Mouse (Mus musculus): ENCODE measurements at regions not wholly inside any gene's neighbourhood (a gene's known extent, or its start where the extent isn't known, plus 50 kb on each side); places are given as distances from the start of the nearest gene placed in this dataset.
"Not testable (repeated sequence)": the region's sequence is repeated elsewhere in the genome, so short reads cannot be mapped to it uniquely, and the experiment has no call there.

DNA sequence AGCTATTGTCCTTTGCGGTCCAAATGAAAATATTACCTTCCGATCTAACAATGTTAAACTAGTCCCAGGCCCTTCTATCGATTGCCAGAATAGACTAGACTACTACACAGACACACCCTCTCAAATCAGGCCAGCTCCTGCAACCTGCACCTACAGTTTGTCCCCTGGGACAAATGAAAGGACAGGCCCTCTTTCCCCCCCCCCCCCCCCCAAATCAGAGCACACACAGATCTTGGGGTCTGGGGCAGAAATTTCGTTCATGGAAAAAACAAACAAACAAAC lies 77.8 kb downstream of the BC107364 start:
- H3K9me3 ChIP-seq (replicated peaks); H3K36me3 ChIP-seq (ENCODE audit: poor library complexity, severe bottlenecking); ATAC-seq; H3K27me3 ChIP-seq; H3K27ac ChIP-seq; H3K9ac ChIP-seq; H3K4me3 ChIP-seq; H3K4me2 ChIP-seq; H3K4me1 ChIP-seq: not testable (repeated sequence)
- WGBS, result no CpG with 5 or more reads among the region's 4 CpGs

DNA sequence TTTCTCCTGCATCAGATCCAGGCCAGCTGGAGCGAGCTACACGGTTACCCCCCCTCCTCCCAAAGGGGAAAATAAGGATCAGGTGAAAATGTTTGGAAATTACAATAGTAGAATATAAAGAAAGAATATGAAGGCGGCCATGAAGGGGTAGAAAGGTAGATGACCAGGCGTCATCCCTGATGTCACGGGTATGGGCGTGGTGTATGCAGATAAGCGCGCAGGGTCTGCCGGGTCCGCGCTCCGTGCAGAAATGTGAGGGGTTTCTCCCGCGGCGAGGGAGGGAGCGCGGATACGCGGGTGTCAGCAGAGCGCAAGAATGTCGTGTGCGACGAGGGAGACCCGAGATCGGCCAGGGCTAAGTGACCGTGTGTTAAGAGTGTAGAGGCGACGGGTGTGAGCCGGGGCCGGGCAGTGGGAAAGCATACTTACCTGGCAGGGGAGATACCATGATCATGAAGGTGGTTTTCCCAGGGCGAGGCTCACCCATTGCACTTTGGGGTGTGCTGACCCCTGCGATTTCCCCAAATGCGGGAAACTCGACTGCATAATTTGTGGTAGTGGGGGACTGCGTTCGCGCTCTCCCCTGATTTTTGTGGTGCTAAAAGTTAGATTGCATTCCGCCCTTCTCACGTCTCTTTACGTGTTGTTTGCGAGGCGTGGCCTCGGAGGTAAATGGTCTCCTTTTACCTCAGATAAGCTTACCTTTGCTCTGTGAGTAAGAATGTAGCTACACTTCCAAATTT lies 78.3 kb downstream of the BC107364 start:
- 20% methylated on average over 2 of the region's 43 CpGs for WGBS
- ATAC-seq, result peak; percentile 66; the same call in 1 of the 2 replicates
- not testable (repeated sequence) for H3K27ac ChIP-seq

DNA sequence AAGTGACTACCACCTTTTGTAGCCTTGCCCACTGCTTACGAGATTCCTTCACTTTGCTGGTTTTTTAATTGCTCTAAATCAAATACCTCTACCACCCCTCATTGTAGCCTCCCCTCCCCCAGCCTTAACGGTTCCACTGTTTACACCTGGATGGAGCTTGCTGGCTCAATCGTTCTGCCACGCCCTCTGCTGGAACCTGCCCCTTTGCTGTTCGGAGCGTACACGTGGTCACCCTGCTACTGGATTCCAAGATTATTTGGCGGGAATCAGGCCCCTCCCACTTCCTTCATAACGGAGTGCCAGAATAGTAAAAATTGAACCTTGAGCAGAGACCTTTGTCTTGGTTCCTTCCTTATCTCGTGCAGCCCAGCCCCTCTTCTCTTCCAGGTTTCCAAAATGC lies 68.8 kb upstream of the Fcgr1 start:
- not testable (repeated sequence) for H3K36me3 ChIP-seq (ENCODE audit: poor library complexity, severe bottlenecking)

More for the DNA sequence above, 78.3 kb downstream of the BC107364 start:
- H3K9me3 ChIP-seq (replicated peaks); H3K4me3 ChIP-seq; H3K36me3 ChIP-seq (ENCODE audit: poor library complexity, severe bottlenecking); H3K27me3 ChIP-seq; H3K4me1 ChIP-seq; H3K4me2 ChIP-seq; H3K9ac ChIP-seq: not testable (repeated sequence)

DNA sequence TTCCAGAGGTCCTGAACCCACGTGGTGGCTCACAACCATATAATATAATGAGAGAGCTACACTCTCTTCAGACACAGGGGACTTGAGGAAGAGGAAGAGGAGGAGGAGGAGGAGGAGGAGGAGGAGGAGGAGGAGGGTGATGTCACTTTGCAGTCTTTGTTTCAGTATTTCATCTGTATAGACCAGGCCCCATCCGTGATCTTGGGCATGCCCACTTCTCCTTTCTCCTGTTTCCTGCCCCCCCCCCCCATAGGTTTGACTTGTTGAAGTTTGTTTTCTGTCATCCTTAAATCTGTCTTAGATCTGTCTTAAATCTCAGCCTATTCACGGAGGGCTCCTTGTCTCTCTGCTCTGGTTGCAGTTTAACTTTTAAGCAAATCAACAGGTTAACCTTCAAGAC lies 67.0 kb upstream of the Fcgr1 start:
- H3K9me3 ChIP-seq (replicated peaks), result no peaks in the 10 kb centered on the region
- no peak overlapping the region for H3K27ac ChIP-seq
- H3K36me3 ChIP-seq (ENCODE audit: poor library complexity, severe bottlenecking), result no peaks in the 10 kb centered on the region
- no peak for ATAC-seq
- H3K4me3 ChIP-seq, result no peak overlapping the region
- H3K9ac ChIP-seq, result no peak overlapping the region
- H3K4me1 ChIP-seq, result no peaks in the 10 kb centered on the region
- WGBS, result 64% methylated on average over 3 of the region's 3 CpGs
- H3K27me3 ChIP-seq, result peaks cover 27% of the 10 kb centered on the region
- no peak overlapping the region for H3K4me2 ChIP-seq

More for the DNA sequence above, 68.8 kb upstream of the Fcgr1 start:
- H3K9ac ChIP-seq; H3K4me3 ChIP-seq; ATAC-seq; H3K27ac ChIP-seq; H3K4me1 ChIP-seq; H3K4me2 ChIP-seq; H3K9me3 ChIP-seq (replicated peaks): not testable (repeated sequence)
- H3K27me3 ChIP-seq, result peaks cover 27% of the 10 kb centered on the region
- 38% methylated on average over 10 of the region's 10 CpGs for WGBS

DNA sequence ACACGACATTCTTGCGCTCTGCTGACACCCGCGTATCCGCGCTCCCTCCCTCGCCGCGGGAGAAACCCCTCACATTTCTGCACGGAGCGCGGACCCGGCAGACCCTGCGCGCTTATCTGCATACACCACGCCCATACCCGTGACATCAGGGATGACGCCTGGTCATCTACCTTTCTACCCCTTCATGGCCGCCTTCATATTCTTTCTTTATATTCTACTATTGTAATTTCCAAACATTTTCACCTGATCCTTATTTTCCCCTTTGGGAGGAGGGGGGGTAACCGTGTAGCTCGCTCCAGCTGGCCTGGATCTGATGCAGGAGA lies 66.4 kb upstream of the Fcgr1 start:
- H3K4me2 ChIP-seq; H3K4me1 ChIP-seq; H3K36me3 ChIP-seq (ENCODE audit: poor library complexity, severe bottlenecking); H3K9me3 ChIP-seq (replicated peaks); H3K27ac ChIP-seq; H3K9ac ChIP-seq; H3K4me3 ChIP-seq: not testable (repeated sequence)
- 0% methylated on average over 2 of the region's 21 CpGs for WGBS
- H3K27me3 ChIP-seq, result peaks cover 27% of the 10 kb centered on the region
- ATAC-seq, result peak; percentile 66; the same call in 1 of the 2 replicates

DNA sequence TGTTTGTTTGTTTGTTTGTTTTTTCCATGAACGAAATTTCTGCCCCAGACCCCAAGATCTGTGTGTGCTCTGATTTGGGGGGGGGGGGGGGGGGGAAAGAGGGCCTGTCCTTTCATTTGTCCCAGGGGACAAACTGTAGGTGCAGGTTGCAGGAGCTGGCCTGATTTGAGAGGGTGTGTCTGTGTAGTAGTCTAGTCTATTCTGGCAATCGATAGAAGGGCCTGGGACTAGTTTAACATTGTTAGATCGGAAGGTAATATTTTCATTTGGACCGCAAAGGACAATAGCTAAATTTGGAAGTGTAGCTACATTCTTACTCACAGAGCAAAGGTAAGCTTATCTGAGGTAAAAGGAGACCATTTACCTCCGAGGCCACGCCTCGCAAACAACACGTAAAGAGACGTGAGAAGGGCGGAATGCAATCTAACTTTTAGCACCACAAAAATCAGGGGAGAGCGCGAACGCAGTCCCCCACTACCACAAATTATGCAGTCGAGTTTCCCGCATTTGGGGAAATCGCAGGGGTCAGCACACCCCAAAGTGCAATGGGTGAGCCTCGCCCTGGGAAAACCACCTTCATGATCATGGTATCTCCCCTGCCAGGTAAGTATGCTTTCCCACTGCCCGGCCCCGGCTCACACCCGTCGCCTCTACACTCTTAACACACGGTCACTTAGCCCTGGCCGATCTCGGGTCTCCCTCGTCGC lies 65.9 kb upstream of the Fcgr1 start:
- not testable (repeated sequence) for H3K9me3 ChIP-seq (replicated peaks); H3K4me2 ChIP-seq; H3K4me1 ChIP-seq; H3K27ac ChIP-seq; H3K9ac ChIP-seq; H3K4me3 ChIP-seq; H3K36me3 ChIP-seq (ENCODE audit: poor library complexity, severe bottlenecking)
- WGBS, result no CpG with 5 or more reads among the region's 26 CpGs
- H3K27me3 ChIP-seq, result peaks cover 27% of the 10 kb centered on the region
- peak; percentile 24; the same call in 1 of the 2 replicates for ATAC-seq

DNA sequence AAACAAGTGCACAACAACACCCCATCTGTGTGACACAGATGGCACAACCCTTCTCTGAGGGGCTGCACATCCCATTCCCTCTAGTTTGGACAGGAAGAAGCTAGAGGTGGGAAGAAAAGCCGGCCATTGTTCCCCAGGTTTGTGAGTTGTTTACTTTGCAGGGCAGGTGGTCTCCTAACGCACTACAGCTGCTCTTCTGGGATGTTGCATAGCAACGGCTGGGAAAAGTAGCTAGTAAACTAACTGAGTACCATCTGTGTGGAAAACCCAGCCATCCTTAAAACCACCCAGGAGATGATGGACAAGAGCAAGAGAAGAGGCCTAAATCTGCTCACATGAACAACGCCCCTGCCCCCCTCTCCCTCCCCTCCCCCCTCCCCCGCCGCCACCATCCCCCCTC lies 57.9 kb upstream of the Fcgr1 start:
- H3K36me3 ChIP-seq (ENCODE audit: poor library complexity, severe bottlenecking); H3K4me3 ChIP-seq; H3K27me3 ChIP-seq; H3K9me3 ChIP-seq (replicated peaks); H3K4me1 ChIP-seq; H3K27ac ChIP-seq; H3K4me2 ChIP-seq; H3K9ac ChIP-seq: not testable (repeated sequence)
- ATAC-seq, result peak; percentile 55; the same call in 1 of the 2 replicates
- no CpG with 5 or more reads among the region's 6 CpGs for WGBS

DNA sequence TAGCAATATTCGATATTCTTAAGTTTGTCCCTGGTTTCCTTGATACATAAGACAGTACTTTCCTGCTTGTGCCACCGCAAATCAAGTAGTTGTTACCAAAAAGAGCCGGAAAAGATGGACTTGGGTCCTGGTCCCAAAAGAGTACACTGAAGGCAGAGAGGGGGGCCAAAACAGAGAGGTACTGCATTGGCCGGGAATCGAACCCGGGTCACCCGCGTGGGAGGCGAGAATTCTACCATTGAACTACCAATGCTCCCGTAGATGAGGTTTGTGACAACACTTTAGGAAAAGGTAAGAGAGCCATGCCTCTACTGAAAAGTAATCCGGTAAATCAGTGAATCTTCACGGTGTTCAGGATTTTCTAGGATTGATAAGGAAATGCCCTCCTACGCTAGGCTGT lies 57.2 kb upstream of the Fcgr1 start:
- not testable (repeated sequence) for ATAC-seq; H3K9ac ChIP-seq; H3K27me3 ChIP-seq; H3K4me3 ChIP-seq; H3K9me3 ChIP-seq (replicated peaks); H3K36me3 ChIP-seq (ENCODE audit: poor library complexity, severe bottlenecking); H3K27ac ChIP-seq; H3K4me1 ChIP-seq; H3K4me2 ChIP-seq
- WGBS, result no CpG with 5 or more reads among the region's 13 CpGs

DNA sequence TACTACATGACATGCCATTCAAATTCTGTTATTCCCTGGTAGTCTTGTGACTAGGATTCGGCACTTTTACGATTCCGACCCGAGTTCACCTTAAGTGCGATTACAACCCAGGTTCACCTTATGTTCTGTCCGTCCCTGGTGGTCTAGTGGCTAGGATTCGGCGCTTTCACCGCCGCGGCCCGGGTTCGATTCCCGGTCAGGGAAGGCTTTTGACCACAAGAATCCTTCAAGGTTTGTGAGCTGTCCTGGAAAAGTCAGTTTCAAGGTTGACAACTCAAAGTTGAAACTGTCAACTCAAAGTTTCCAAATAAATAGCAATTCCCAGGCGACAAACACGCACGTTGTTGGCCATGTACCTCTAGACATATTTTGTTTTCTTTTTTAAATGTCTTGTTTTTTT lies 52.8 kb upstream of the Fcgr1 start:
- H3K9ac ChIP-seq; H3K4me1 ChIP-seq; ATAC-seq; H3K27ac ChIP-seq; H3K4me3 ChIP-seq; H3K36me3 ChIP-seq (ENCODE audit: poor library complexity, severe bottlenecking); H3K9me3 ChIP-seq (replicated peaks); H3K4me2 ChIP-seq: not testable (repeated sequence)
- H3K27me3 ChIP-seq, result peaks cover 32% of the 10 kb centered on the region
- no CpG with 5 or more reads among the region's 17 CpGs for WGBS

DNA sequence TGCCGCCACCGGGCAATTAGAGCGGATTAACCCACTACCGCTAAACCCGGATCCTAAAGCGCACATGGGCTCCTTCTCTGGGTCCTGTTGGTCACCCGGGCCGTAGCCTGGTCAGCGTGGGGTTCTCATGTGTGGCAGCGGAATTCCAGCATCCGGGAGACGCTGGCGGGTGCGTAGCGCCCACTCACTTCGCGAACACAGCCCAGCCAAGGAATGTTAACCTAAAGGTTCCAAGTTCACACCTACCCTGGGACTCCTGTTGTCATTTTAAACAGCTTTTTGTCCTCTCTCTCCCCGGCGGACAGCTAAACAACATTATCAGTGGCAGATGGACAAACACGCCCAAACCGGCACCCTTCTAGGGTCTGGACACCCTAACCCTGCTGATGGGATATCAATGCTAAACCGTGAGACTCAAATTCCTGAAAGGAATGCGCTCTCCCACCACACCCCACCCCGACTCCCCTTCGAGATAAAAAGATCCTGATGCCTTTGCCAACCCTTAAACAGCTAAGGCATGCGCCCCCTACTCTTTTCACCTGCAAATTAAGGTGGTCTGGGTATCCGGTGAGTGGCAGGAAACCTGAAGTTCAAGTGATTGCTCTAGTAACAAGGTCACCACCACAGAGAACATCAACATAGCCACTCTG lies 49.8 kb upstream of the Fcgr1 start:
- Histone ChIP-seq H3K27ac (no peak overlapping the region), H3K4me2 (no peak overlapping the region), H3K4me1 (no peaks in the 10 kb centered on the region), H3K36me3 (ENCODE audit: poor library complexity, severe bottlenecking) (no peaks in the 10 kb centered on the region), H3K9ac (no peak overlapping the region), H3K4me3 (no peak overlapping the region), H3K9me3 (replicated peaks) (no peaks in the 10 kb centered on the region), H3K27me3 (peaks cover 57% of the 10 kb centered on the region)
- WGBS, result 2% methylated on average over 27 of the region's 27 CpGs
- no peak for ATAC-seq

Measured in forebrain, embryonic 13.5 days (tissue).